Mouse (Mus musculus) left cerebral cortex, postnatal 25 days (tissue): ENCODE measurements at regions not wholly inside any gene's neighbourhood (a gene's known extent, or its start where the extent isn't known, plus 50 kb on each side); places are given as distances from the start of the nearest gene placed in this dataset.

Experiments used
- DNase-seq, 2 experiments: peaks; one replicate each; pipeline ENCODE4 v3.0.0; 2022; ENCODE audit warnings: low spot score in 2 of 2, mixed read lengths in 1 of 2
- intact Hi-C: fragments of 180-260 bp; cut with DNase I; formaldehyde crosslinking; loops from one replicate; pipeline ENCODE4 v1.15.1; 2025

- intact Hi-C loops: no loop called here
- DNase-seq: no peak
These were observed 102.5 kb upstream of the Rreb1 start for GRCm38 (mm10) chr13:37675718-37676117.

- DNase-seq: no peak
- intact Hi-C loops: no loop called here
These were observed 101.3 kb upstream of the Rreb1 start for GRCm38 (mm10) chr13:37676912-37677311.

- no peak for DNase-seq
- intact Hi-C loops: no loop called here
These were observed 99.9 kb upstream of the Rreb1 start for GRCm38 (mm10) chr13:37678251-37678650.

GRCm38 (mm10) chr13:37678772-37679171 lies 99.4 kb upstream of the Rreb1 start:
- intact Hi-C loops: no loop called here
- no peak for DNase-seq

GRCm38 (mm10) chr13:37680837-37681619 lies 97.2 kb upstream of the Rreb1 start:
- DNase-seq: peak; percentile 26 to 48
- intact Hi-C loops: no loop called here

- no peak for DNase-seq
- intact Hi-C loops: no loop called here
These were observed 95.0 kb upstream of the Rreb1 start for GRCm38 (mm10) chr13:37683045-37683679.

GRCm38 (mm10) chr13:37685617-37686016 lies 92.6 kb upstream of the Rreb1 start:
- intact Hi-C loops: no loop called here

GRCm38 (mm10) chr13:37686109-37686508 lies 92.1 kb upstream of the Rreb1 start:
- intact Hi-C loops: no loop called here
- no peak for DNase-seq

More at GRCm38 (mm10) chr13:37685617-37686016, 92.6 kb upstream of the Rreb1 start:
- no peak for DNase-seq

GRCm38 (mm10) chr13:37689127-37689777 lies 88.9 kb upstream of the Rreb1 start:
- intact Hi-C loops: no loop called here
- DNase-seq: no peak

- no peak for DNase-seq
- intact Hi-C loops: no loop called here
These were observed 86.2 kb upstream of the Rreb1 start for GRCm38 (mm10) chr13:37691855-37692445.

GRCm38 (mm10) chr13:37693617-37694016 lies 84.6 kb upstream of the Rreb1 start:
- DNase-seq: no peak
- intact Hi-C loops: no loop called here

GRCm38 (mm10) chr13:37704475-37704874 lies 73.7 kb upstream of the Rreb1 start:
- intact Hi-C loops: no loop called here

GRCm38 (mm10) chr13:37705482-37705881 lies 72.7 kb upstream of the Rreb1 start:
- intact Hi-C loops: no loop called here

More at GRCm38 (mm10) chr13:37704475-37704874, 73.7 kb upstream of the Rreb1 start:
- DNase-seq: no peak

GRCm38 (mm10) chr13:37710913-37711312 lies 67.3 kb upstream of the Rreb1 start:
- DNase-seq: no peak
- intact Hi-C loops: no loop called here

More at GRCm38 (mm10) chr13:37705482-37705881, 72.7 kb upstream of the Rreb1 start:
- no peak for DNase-seq

- intact Hi-C loops: no loop called here
- no peak for DNase-seq
These were observed 65.2 kb upstream of the Rreb1 start for GRCm38 (mm10) chr13:37712908-37713496.

- DNase-seq: no peak
- intact Hi-C loops: no loop called here
These were observed 63.0 kb upstream of the Rreb1 start for GRCm38 (mm10) chr13:37715058-37715712.

GRCm38 (mm10) chr13:37715770-37716693 lies 62.2 kb upstream of the Rreb1 start:
- intact Hi-C loops: no loop called here
- no peak for DNase-seq

GRCm38 (mm10) chr13:37717793-37718192 lies 60.4 kb upstream of the Rreb1 start:
- intact Hi-C loops: no loop called here

More at GRCm38 (mm10) chr13:37717793-37718192, 60.4 kb upstream of the Rreb1 start:
- no peak for DNase-seq
